Mouse (Mus musculus) heart, adult 2 months (tissue): ENCODE measurements at regions not wholly inside any gene's neighbourhood (a gene's known extent, or its start where the extent isn't known, plus 50 kb on each side); places are given as distances from the start of the nearest gene placed in this dataset.

Source experiments
- DNase-seq, 2 experiments: peaks; one replicate each; pipeline ENCODE4 v3.0.0; 2021
- H3K27ac ChIP-seq: fragments of 200-600 bp; 2 replicates; pipeline ENCODE4 v1.8.1; 2022
- H3K27me3 ChIP-seq: fragments of 200-500 bp; 2 replicates; pipeline ENCODE4 v1.6.1; 2012; ENCODE audit warnings: mild to moderate bottlenecking, low read length, inconsistent platforms, mixed read lengths; ENCODE audit not compliant: control insufficient read depth, insufficient read depth
- H3K36me3 ChIP-seq: fragments of 200-500 bp; 2 replicates; pipeline ENCODE4 v1.6.1; 2012; ENCODE audit warnings: low read length, inconsistent platforms; ENCODE audit not compliant: control insufficient read depth, insufficient read depth
- H3K4me1 ChIP-seq: fragments of 200-500 bp; 2 replicates; pipeline ENCODE4 v1.6.1; 2011; ENCODE audit warnings: low read length; ENCODE audit not compliant: control insufficient read depth, insufficient read depth
- H3K4me3 ChIP-seq: fragments of 200-600 bp; 2 replicates; pipeline ENCODE4 v1.8.1; 2022
- H3K79me2 ChIP-seq: fragments of 200-500 bp; replicated peaks from 2 replicates; pipeline ENCODE4 v1.6.1; 2012; ENCODE audit warnings: mild to moderate bottlenecking, inconsistent platforms, low read length, moderate library complexity, mixed read lengths; ENCODE audit not compliant: control insufficient read depth, insufficient read depth
- H3K9ac ChIP-seq: fragments of 200-500 bp; 2 replicates; pipeline ENCODE4 v1.6.1; 2012; ENCODE audit warnings: low read depth, mild to moderate bottlenecking, control low read depth, inconsistent platforms, low read length, mixed read lengths
- CTCF ChIP-seq: fragments of 200-600 bp; IDR thresholded peaks from 2 replicates; pipeline ENCODE4 v1.8.1; 2022; ENCODE audit warnings: antibody characterized with exemption, mild to moderate bottlenecking, moderate library complexity
- EP300 ChIP-seq: fragments of 200-500 bp; IDR thresholded peaks from 2 replicates; pipeline ENCODE4 v1.6.1; 2011; ENCODE audit warnings: low read depth, low read length, control low read depth; ENCODE audit not compliant: insufficient read depth
- POLR2A ChIP-seq: fragments of 200-500 bp; IDR thresholded peaks from 2 replicates; pipeline ENCODE4 v1.6.1; 2011; ENCODE audit warnings: mild to moderate bottlenecking, low read depth, low read length, control low read depth; ENCODE audit not compliant: insufficient read depth
- WGBS: fragments of 180-500 bp; shearing (Covaris S2); methylation state at CpG from one replicate; pipeline ENCODE4 v1.1.7; 2018; 5-methylcytosine and 5-hydroxymethylcytosine counted together
- intact Hi-C: fragments of 180-260 bp; cut with DNase I; formaldehyde crosslinking; loops from one replicate; pipeline ENCODE4 v1.15.1; 2025

DNA sequence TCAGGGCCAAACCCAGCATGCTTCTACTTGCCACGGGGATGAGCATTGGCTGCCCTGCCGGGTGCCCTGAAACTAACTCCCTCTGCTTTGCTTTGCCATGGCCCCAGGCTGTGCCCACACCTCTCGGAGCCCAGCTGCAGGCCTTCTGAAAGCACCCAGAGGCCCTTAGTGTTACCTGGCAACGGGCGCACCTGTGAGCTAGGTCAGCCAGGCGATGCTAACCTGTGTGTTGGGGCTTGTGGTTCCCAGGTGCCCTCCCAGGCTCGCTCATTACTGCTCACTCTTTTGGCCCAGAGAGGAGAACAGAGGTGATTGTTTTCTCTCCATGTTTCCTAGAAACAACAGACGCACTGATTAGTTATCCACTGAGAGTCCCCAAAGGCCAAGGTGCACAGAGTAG lies 243.4 kb upstream of the Id4 start:
- 87% methylated on average over 8 of the region's 8 CpGs for WGBS
- no peak for DNase-seq
- Histone ChIP-seq H3K79me2 (no peaks in the 10 kb centered on the region), H3K27ac (no peak overlapping the region), H3K27me3 (no peaks in the 10 kb centered on the region), H3K4me1 (no peaks in the 10 kb centered on the region), H3K36me3 (no peaks in the 10 kb centered on the region), H3K4me3 (no peak overlapping the region), H3K9ac (no peak overlapping the region)
- intact Hi-C loops: no loop called here
- no peak for TF ChIP-seq CTCF
- TF ChIP-seq POLR2A: no peak
- no peak for TF ChIP-seq EP300

DNA sequence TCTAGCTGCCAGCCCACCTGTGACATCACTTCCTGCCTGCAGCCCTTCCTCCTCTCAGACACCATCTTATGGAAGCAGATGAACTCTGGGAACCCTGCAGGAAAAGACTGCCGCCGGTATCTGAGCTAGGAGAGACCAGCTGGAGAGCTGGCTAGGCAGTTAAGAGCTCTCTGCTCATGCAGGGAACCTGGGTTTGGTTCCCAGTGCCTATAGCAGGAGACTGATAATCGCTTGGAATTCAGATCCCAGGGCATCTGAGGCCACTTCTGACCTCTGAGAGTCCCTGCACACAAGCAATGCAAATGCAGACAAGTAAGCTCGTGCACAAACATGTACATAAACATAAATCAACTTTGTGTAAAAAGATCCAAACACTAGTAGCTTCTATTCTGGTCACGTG lies 242.4 kb upstream of the Id4 start:
- Histone ChIP-seq H3K4me1 (no peaks in the 10 kb centered on the region), H3K36me3 (no peaks in the 10 kb centered on the region), H3K79me2 (no peaks in the 10 kb centered on the region), H3K9ac (no peak overlapping the region), H3K4me3 (no peak overlapping the region), H3K27me3 (no peaks in the 10 kb centered on the region), H3K27ac (no peak overlapping the region)
- no peak for DNase-seq
- TF ChIP-seq CTCF (no peak), EP300 (no peak), POLR2A (no peak)
- WGBS: 52% methylated on average over 5 of the region's 5 CpGs
- intact Hi-C loops: no loop called here

- Histone ChIP-seq H3K27me3 (no peaks in the 10 kb centered on the region), H3K9ac (no peak overlapping the region), H3K27ac (no peak overlapping the region), H3K4me1 (no peaks in the 10 kb centered on the region), H3K4me3 (no peak overlapping the region), H3K36me3 (no peaks in the 10 kb centered on the region), H3K79me2 (no peaks in the 10 kb centered on the region)
- no peak for TF ChIP-seq POLR2A
- no peak for DNase-seq
- intact Hi-C loops: no loop called here
- 74% methylated on average over 7 of the region's 7 CpGs for WGBS
These were observed 237.9 kb upstream of the Id4 start for GRCm38 (mm10) chr13:48022958-48023615.

DNA sequence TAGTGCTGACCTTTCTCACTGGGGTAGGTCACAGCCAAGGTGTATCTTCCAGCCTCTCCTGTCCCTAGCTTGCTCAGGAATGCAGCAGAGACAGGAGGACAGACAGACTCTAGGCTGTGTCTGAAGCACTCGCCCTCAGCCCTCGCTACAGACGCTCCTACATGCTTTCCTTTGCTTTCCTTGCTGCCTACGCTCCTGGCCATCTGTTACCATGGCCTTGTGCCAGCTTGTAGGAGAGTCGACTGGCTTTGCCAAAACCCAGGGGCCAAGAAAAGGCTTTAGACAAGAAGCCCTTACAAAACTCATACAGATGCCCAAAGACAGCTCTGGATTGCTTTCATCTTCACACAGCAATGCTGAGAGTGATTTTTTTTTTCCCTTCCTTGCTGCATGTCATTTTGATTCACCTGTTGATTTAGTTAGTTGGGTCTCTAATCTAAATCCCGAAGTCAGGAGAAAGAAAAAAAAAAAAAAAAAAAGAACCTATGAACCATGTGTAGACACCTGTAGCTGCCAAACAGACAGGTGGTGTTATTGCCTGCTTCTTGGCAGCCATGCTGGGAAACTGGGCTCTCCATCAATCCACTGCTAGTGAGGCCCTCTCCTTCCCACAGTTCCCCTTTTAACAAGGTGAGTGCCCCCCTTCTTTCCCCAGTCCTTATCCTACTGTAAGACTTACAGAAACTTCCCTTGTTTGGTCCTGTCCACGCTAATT lies 233.1 kb upstream of the Id4 start:
- WGBS: 24% methylated on average over 7 of the region's 7 CpGs
- H3K79me2 ChIP-seq: no peaks in the 10 kb centered on the region
- DNase-seq: peak; percentile 54 to 69
- no peaks in the 10 kb centered on the region for H3K27me3 ChIP-seq
- no peaks in the 10 kb centered on the region for H3K4me1 ChIP-seq
- TF ChIP-seq CTCF (no peak), POLR2A (no peak), EP300 (no peak)
- H3K27ac ChIP-seq: no peak overlapping the region
- no peaks in the 10 kb centered on the region for H3K36me3 ChIP-seq
- intact Hi-C loops: no loop called here
- H3K4me3 ChIP-seq: no peak overlapping the region
- no peak overlapping the region for H3K9ac ChIP-seq

DNA sequence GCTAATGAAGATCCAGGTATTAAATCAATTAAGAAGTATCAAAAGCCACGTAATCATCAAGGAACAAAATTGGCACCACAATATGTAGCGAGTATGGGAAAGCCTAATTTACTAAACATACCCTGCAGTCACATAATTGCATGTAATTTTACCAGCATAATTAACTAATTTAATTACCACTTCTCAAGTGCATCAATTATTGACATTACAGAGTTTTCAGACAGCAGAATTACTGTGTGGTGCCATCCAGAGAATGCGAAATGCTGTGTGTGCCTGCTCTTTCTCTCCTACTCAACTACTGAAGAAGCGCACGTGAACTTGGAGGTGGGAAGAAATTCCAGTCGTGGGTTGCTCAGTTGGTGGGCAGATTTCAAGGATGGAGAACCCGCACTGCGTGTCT lies 229.5 kb upstream of the Id4 start:
- no peaks in the 10 kb centered on the region for H3K79me2 ChIP-seq
- no peak overlapping the region for H3K9ac ChIP-seq
- no peaks in the 10 kb centered on the region for H3K4me1 ChIP-seq
- no peak overlapping the region for H3K27ac ChIP-seq
- no peak overlapping the region for H3K4me3 ChIP-seq
- intact Hi-C loops: no loop called here
- no peaks in the 10 kb centered on the region for H3K36me3 ChIP-seq
- TF ChIP-seq POLR2A (no peak), CTCF (no peak), EP300 (no peak)
- DNase-seq: no peak
- H3K27me3 ChIP-seq: no peaks in the 10 kb centered on the region
- 88% methylated on average over 8 of the region's 8 CpGs for WGBS

DNA sequence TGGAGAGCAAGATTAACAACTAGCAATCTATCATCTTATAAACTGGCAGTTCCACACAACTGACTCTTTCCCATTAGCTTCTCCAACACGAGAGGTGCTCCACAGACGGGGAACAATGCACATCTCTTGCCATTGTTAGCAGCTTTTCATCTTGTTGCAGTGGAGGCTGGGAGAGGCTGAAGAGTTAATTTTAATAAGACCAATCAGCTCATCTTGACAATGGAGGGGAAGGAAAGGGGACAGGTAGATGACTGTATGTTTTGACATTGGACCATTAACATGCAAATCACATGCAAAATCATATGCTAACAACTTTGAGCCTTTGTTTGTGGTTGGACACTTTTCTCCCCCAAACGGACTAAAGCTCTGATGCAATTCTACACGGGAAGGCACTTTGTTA lies 218.9 kb upstream of the Id4 start:
- intact Hi-C loops: no loop called here
- 76% methylated on average over 4 of the region's 4 CpGs for WGBS

More for the DNA sequence above, 218.9 kb upstream of the Id4 start:
- H3K4me3 ChIP-seq: no peak overlapping the region
- H3K4me1 ChIP-seq: no peaks in the 10 kb centered on the region
- H3K9ac ChIP-seq: no peak overlapping the region
- no peak overlapping the region for H3K27ac ChIP-seq
- no peak for TF ChIP-seq POLR2A
- no peaks in the 10 kb centered on the region for H3K27me3 ChIP-seq
- no peaks in the 10 kb centered on the region for H3K36me3 ChIP-seq
- DNase-seq: no peak
- no peaks in the 10 kb centered on the region for H3K79me2 ChIP-seq
